Mouse (Mus musculus): ENCODE measurements around the gene Hnrnpab. TPM values are rescaled to one million over a fixed set of nuclear protein-coding genes. Genes with fewer than 3 reads are reported as not detected.
"Not testable (repeated sequence)": the region's sequence is repeated elsewhere in the genome, so short reads cannot be mapped to it uniquely, and the experiment has no call there.

Hnrnpab gene
- total RNA-seq, 2 experiments from 2014 or later = 120 to 127 TPM

- H3K27ac ChIP-seq = peak overlapping the region; percentile 96
- H3K4me3 ChIP-seq = peak overlapping the region; percentile 89
- no peak for TF ChIP-seq CTCF (IDR thresholded peaks at IDR 0.05)
- DNase-seq (ENCODE audit: extremely low spot score in 1 of 2, low spot score in 2 of 2) = no peak
- intact Hi-C loops (cut with DNase I) = loop anchor here (1.0 to 5.0 kb wide), 3 partner anchors 12 to 51 kb away; partner anchors contain the start of gene Phykpl
Observed at GRCm38 (mm10) chr11:51635127-51635524, 28.5 kb upstream of the Hnrnpab start.

DNA sequence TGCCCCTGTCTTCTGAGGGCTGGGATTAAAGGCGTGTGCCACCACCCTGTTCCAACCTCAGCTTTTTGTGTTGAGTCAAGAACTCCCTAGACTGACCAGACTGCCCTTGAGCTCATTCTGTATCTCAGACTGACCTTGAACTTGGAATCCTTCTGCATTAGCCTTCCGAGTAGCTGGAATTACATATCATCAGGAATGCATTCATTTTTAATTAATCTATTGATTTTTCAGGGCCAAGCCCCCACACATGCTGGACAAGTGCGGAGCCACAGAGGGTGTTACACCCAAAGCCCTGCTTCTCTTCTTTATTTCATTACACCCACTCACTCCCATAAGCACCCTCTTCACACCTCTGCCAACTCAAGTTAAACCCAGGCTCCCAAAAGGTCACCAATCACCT, 27.1 kb upstream of the Hnrnpab start:
- DNase-seq (ENCODE audit: extremely low spot score in 1 of 2, low spot score in 2 of 2) = no peak
- TF ChIP-seq CTCF (IDR thresholded peaks at IDR 0.05) = no peak
- intact Hi-C loops (cut with DNase I) = no loop called here
- no peak overlapping the region for H3K27ac ChIP-seq
- H3K4me3 ChIP-seq = no peak overlapping the region

GRCm38 (mm10) chr11:51633200-51633599, 26.6 kb upstream of the Hnrnpab start:
- DNase-seq (ENCODE audit: extremely low spot score in 1 of 2, low spot score in 2 of 2); H3K27ac ChIP-seq; H3K4me3 ChIP-seq; intact Hi-C loops (cut with DNase I): not testable (repeated sequence)

GRCm38 (mm10) chr11:51632130-51632753, 25.6 kb upstream of the Hnrnpab start:
- intact Hi-C loops (cut with DNase I) = no loop called here
- no peak overlapping the region for H3K4me3 ChIP-seq
- TF ChIP-seq CTCF (IDR thresholded peaks at IDR 0.05) = no peak
- DNase-seq (ENCODE audit: extremely low spot score in 1 of 2, low spot score in 2 of 2) = no peak
- H3K27ac ChIP-seq = peak overlapping the region; percentile 89

- H3K4me3 ChIP-seq = no peak overlapping the region
- intact Hi-C loops (cut with DNase I) = no loop called here
- peak overlapping the region; percentile 89 for H3K27ac ChIP-seq
- DNase-seq (ENCODE audit: extremely low spot score in 1 of 2, low spot score in 2 of 2) = peak in 1 of 2 experiments; percentile 48
- TF ChIP-seq CTCF (IDR thresholded peaks at IDR 0.05) = no peak
Observed at GRCm38 (mm10) chr11:51629651-51630314, 23.1 kb upstream of the Hnrnpab start.

- no peak for TF ChIP-seq CTCF (IDR thresholded peaks at IDR 0.05)
- DNase-seq (ENCODE audit: extremely low spot score in 1 of 2, low spot score in 2 of 2) = no peak
- Histone ChIP-seq H3K27ac (peak overlapping the region; percentile 89), H3K4me3 (no peak overlapping the region)
- intact Hi-C loops (cut with DNase I) = no loop called here
Observed at GRCm38 (mm10) chr11:51627907-51628306, 21.3 kb upstream of the Hnrnpab start.

GRCm38 (mm10) chr11:51627425-51627824, 20.8 kb upstream of the Hnrnpab start:
- no peak for DNase-seq (ENCODE audit: extremely low spot score in 1 of 2, low spot score in 2 of 2)
- Histone ChIP-seq H3K27ac (peak overlapping the region; percentile 89), H3K4me3 (no peak overlapping the region)
- intact Hi-C loops (cut with DNase I) = no loop called here
- TF ChIP-seq CTCF (IDR thresholded peaks at IDR 0.05) = no peak

GRCm38 (mm10) chr11:51625187-51625820, 18.7 kb upstream of the Hnrnpab start:
- peak overlapping the region; percentile 88 for H3K27ac ChIP-seq

GRCm38 (mm10) chr11:51622971-51623491, 16.4 kb upstream of the Hnrnpab start:
- peak overlapping the region; percentile 90 for H3K27ac ChIP-seq
- no peak for TF ChIP-seq CTCF (IDR thresholded peaks at IDR 0.05)
- peak; percentile 66 to 73 for DNase-seq (ENCODE audit: extremely low spot score in 1 of 2, low spot score in 2 of 2)
- intact Hi-C loops (cut with DNase I) = loop anchor here (1.0 kb wide), 1 partner anchor 12 kb away; the partner anchor contains the start of gene Rmnd5b
- no peak overlapping the region for H3K4me3 ChIP-seq

More at GRCm38 (mm10) chr11:51625187-51625820, 18.7 kb upstream of the Hnrnpab start:
- DNase-seq (ENCODE audit: extremely low spot score in 1 of 2, low spot score in 2 of 2) = no peak
- intact Hi-C loops (cut with DNase I) = no loop called here
- no peak overlapping the region for H3K4me3 ChIP-seq
- no peak for TF ChIP-seq CTCF (IDR thresholded peaks at IDR 0.05)

- intact Hi-C loops (cut with DNase I) = no loop called here
- TF ChIP-seq CTCF (IDR thresholded peaks at IDR 0.05) = no peak
- peak overlapping the region; percentile 90 for H3K27ac ChIP-seq
- DNase-seq (ENCODE audit: extremely low spot score in 1 of 2, low spot score in 2 of 2) = no peak
- H3K4me3 ChIP-seq = no peak overlapping the region
Observed at GRCm38 (mm10) chr11:51621776-51622175, 15.1 kb upstream of the Hnrnpab start.

DNA sequence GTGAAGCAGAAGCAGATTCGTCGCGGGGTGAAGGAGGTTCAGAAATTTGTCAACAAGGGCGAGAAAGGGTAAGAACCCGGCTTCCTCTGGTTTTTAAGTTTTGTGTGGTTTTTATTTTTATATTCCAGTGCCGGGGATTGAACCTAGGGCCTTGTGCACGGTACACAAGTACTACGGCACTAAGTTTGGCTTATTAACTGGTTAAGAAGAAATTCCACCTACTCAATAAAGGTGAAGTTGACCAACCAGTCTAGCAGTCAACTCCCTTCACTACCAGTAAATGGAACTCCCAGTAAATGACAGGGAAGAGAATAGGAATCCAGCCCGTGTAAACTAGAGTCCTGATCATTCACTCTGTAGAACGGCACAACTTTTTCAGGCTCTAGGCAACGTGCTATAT, 13.4 kb upstream of the Hnrnpab start:
- DNase-seq (ENCODE audit: extremely low spot score in 1 of 2, low spot score in 2 of 2) = no peak
- Histone ChIP-seq H3K4me3 (peak overlapping the region; percentile 77), H3K27ac (peak overlapping the region; percentile 60; the same call in 1 of the 2 replicates)
- TF ChIP-seq CTCF (IDR thresholded peaks at IDR 0.05) = no peak
- intact Hi-C loops (cut with DNase I) = no loop called here
